In the genomic region with DNA sequence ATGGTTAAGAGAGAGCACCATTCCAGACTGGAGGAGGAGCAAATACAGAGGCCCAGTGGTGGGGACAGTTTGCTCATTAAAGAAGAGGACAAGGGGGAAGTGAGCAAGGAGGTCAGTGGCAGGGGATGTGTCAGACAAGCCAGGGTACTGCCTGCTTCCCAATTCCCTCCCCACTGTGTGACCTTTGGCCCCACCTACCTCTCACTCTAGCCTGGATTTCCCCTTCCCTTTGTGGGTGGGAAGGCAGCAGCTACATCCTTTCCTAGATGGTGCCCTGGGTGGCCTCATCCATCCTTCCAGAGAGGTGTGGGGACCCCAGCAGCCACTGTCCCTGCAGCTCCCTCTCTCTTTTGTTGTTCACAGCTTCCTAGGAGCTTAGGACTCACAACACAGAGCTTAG, we compare ENCODE assay signal across 22 mouse cellular contexts. TPM values are rescaled to one million over a fixed set of nuclear protein-coding genes. Genes with fewer than 3 reads are reported as not detected.
DNase-seq lines count a peak whose midpoint lies in the region; TF ChIP-seq lines count a peak whose summit lies in the region.
"Had no signal": no experiment of that assay in that cellular context is flagged by ENCODE, and none has a peak within 500 bp of the region (broad histone marks: within the 10 kb centered on the region; RNA-seq: fewer than 3 reads in every experiment).

No protein-coding gene starts in this region.

- no peak for TF ChIP-seq CTCF in lung, adult 2 months (IDR thresholded peaks at IDR 0.05; ENCODE audit: insufficient read depth, low read length)

- H3K79me2 ChIP-seq in macrophage (ENCODE audit: inconsistent target), result no peaks in the 10 kb centered on the region

- peak; percentile 32 to 58 for DNase-seq in adrenal gland, postnatal 36 days
- no peak for DNase-seq in adrenal gland, postnatal 14 days
- peak; percentile 28 for DNase-seq in lung, postnatal 36 days
- DNase-seq in lung, adult 2 months, result no peak
- no peak for DNase-seq in left cerebral cortex, adult 18-20 months (ENCODE audit: low spot score in 2 of 2)
- no peak for DNase-seq in cerebellum, postnatal 10 days
- DNase-seq: cerebellum, adult 2 months; cerebellum, postnatal 36 days; gastrocnemius, postnatal 25 days; heart, postnatal 36 days; kidney, adult 11 months; lung, postnatal 4 days; right cerebral cortex, postnatal 14 days; spleen, adult 18-20 months had no signal

- no peaks in the 10 kb centered on the region for H3K36me3 ChIP-seq in macrophage (ENCODE audit: inconsistent target)
- H3K36me3 ChIP-seq: embryonic facial prominence, embryonic 15.5 days; G1E; heart, embryonic 15.5 days; hindbrain, embryonic 13.5 days; lung, embryonic 15.5 days; midbrain, embryonic 10.5 days had no signal

- no peak overlapping the region for H3K4me3 ChIP-seq in lung, adult 2 months (replicated peaks; ENCODE audit: extremely low read depth, low read depth, low read length)
- H3K4me3 ChIP-seq in macrophage (ENCODE audit: inconsistent target), result no peak overlapping the region
- H3K4me3 ChIP-seq: embryonic facial prominence, embryonic 15.5 days; heart, embryonic 15.5 days; hindbrain, embryonic 13.5 days; lung, embryonic 15.5 days; midbrain, embryonic 10.5 days had no signal

- peak overlapping the region; percentile 46 for H3K27ac ChIP-seq in macrophage
- H3K27ac ChIP-seq: embryonic facial prominence, embryonic 15.5 days; heart, embryonic 15.5 days; hindbrain, embryonic 13.5 days; liver, embryonic 14.5 days; lung, embryonic 15.5 days; midbrain, embryonic 10.5 days had no signal

- TF ChIP-seq POLR2A in lung, adult 2 months (IDR thresholded peaks at IDR 0.05; ENCODE audit: borderline replicate concordance, extremely low read depth, low read depth, low read length), result no peak

- no peaks in the 10 kb centered on the region for H3K4me1 ChIP-seq in lung, adult 2 months (ENCODE audit: control insufficient read depth, insufficient read depth, low read length)
- H3K4me1 ChIP-seq: embryonic facial prominence, embryonic 15.5 days; hindbrain, embryonic 13.5 days; lung, embryonic 15.5 days had no signal

RNA-seq across cellular contexts. Expression of a gene that starts 20.1 kb away (rescaled TPM):
- 10 to 100 TPM; 31.7 to 39.4 TPM for total RNA-seq in adrenal gland, postnatal 36 days (2021)
- 43.0 and 49.3 TPM in 2 replicates for total RNA-seq in adrenal gland, postnatal 14 days (2021)
- polyA plus RNA-seq in lung, adult 2 months (2012; rRNA removed), result 138 and 155 TPM in 2 replicates
- 10 to 100 TPM in 12 of 26 experiments, 1 to 10 TPM in 14; 2.3 to 61.6 (median 9.1) TPM for total RNA-seq in macrophage (2018; cell fraction: chromatin; rRNA removed)
- total RNA-seq in macrophage (2018; cell fraction: cytosol; rRNA removed), result 10 to 100 TPM in 12 of 26 experiments, 1 to 10 TPM in 14; 2.9 to 35.1 (median 6.4) TPM
- 10 to 100 TPM in 15 of 26 experiments, 1 to 10 TPM in 11; 5.4 to 78.2 (median 13.6) TPM for total RNA-seq in macrophage (2018; cell fraction: nucleus; rRNA removed)
- 10.0 to 24.1 TPM (median 11.9 TPM) in 3 replicates for polyA plus RNA-seq in macrophage (2018)
- total RNA-seq in left cerebral cortex, adult 18-20 months (2021), result 10 to 100 TPM; 28.5 to 37.6 TPM
- polyA plus RNA-seq: G1E had no signal

RNA-seq across cellular contexts. Expression of a gene that starts 56.2 kb away (rescaled TPM):
- 10 to 100 TPM; 28.0 to 31.5 TPM for total RNA-seq in adrenal gland, postnatal 36 days (2021)
- 28.5 and 29.8 TPM in 2 replicates for total RNA-seq in adrenal gland, postnatal 14 days (2021)
- 44.1 and 50.9 TPM in 2 replicates for polyA plus RNA-seq in lung, adult 2 months (2012; rRNA removed)
- total RNA-seq in macrophage (2018; cell fraction: chromatin; rRNA removed), result 100 to 1,000 TPM in 11 of 26 experiments, 10 to 100 TPM in 14, 1 to 10 TPM in 1; 8.5 to 192 (median 76.8) TPM
- 100 to 1,000 TPM; 185 to 377 (median 258) TPM for total RNA-seq in macrophage (2018; cell fraction: cytosol; rRNA removed)
- 100 to 1,000 TPM in 19 of 26 experiments, 10 to 100 TPM in 7; 29.5 to 228 (median 114) TPM for total RNA-seq in macrophage (2018; cell fraction: nucleus; rRNA removed)
- 139 to 428 TPM (median 314 TPM) in 3 replicates for polyA plus RNA-seq in macrophage (2018)
- total RNA-seq in left cerebral cortex, adult 18-20 months (2021), result 100 to 1,000 TPM; 421 to 438 TPM

RNA-seq across cellular contexts. Expression of a gene that starts 56.8 kb away (rescaled TPM):
- total RNA-seq in adrenal gland, postnatal 36 days (2021), result 100 to 1,000 TPM; 602 to 611 TPM
- total RNA-seq in adrenal gland, postnatal 14 days (2021), result 594 and 691 TPM in 2 replicates
- 369 and 428 TPM in 2 replicates for polyA plus RNA-seq in lung, adult 2 months (2012; rRNA removed)
- 100 to 1,000 TPM in 24 of 26 experiments, 10 to 100 TPM in 2; 70.8 to 495 (median 240) TPM for total RNA-seq in macrophage (2018; cell fraction: chromatin; rRNA removed)
- 100 to 1,000 TPM; 413 to 862 (median 571) TPM for total RNA-seq in macrophage (2018; cell fraction: cytosol; rRNA removed)
- 100 to 1,000 TPM; 139 to 883 (median 221) TPM for total RNA-seq in macrophage (2018; cell fraction: nucleus; rRNA removed)
- 633 to 940 TPM (median 770 TPM) in 3 replicates for polyA plus RNA-seq in macrophage (2018)
- total RNA-seq in left cerebral cortex, adult 18-20 months (2021), result 100 to 1,000 TPM; 526 to 554 TPM

Comparison
In these comparisons a context has a peak if more than half of its experiments do, and no peak if none do; other contexts are left out.
1. DNase-seq: peak in adrenal gland, postnatal 36 days (2 of 2) and lung, postnatal 36 days (single experiment); none in adrenal gland, postnatal 14 days (single experiment), lung, adult 2 months (single experiment), left cerebral cortex, adult 18-20 months (0 of 2) and cerebellum, postnatal 10 days (0 of 2).
2. RNA of a gene that starts 56.2 kb away (total RNA-seq): 421 to 438 TPM in left cerebral cortex, adult 18-20 months; 28.0 to 31.5 TPM in adrenal gland, postnatal 36 days and 28.5 to 29.8 TPM in adrenal gland, postnatal 14 days; every median in the first group is over 10 times any median in the second.